11 mouse cellular contexts compared by ENCODE assay signal in the genomic region with DNA sequence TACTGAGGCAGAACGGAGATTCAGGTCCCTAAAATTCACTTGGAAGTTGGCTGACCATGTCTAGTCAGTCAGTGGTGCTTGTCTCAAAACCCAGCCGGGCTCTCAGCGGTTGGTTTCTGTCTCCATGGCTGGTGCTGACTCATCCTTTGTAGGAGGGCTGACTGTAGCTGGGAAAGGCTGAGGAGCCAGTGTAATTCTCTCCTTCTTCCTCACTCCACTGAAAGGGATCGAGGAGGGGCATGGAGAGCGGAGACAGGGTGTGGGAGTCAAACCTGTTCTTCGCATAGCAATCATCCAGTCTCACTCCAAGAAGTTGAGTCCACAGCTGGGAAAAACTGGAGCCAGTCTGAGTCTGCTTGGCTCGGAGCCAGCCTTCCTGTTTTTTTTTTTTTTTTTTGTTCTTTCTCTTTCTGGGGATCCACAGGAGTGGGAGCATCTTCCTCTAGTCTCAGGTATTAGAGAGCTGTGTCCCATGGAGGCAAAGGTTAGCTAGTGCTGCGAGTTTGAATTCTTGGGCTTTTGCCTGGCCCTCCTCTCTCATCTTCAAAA.
DNase-seq lines count a peak whose midpoint lies in the region; ATAC-seq and TF ChIP-seq lines count a peak whose summit lies in the region.
"Had no signal": no experiment of that assay in that cellular context is flagged by ENCODE, and none has a peak within 500 bp of the region (broad histone marks: within the 10 kb centered on the region; RNA-seq: fewer than 3 reads in every experiment).

No protein-coding gene starts in this region.

- H3K27ac ChIP-seq in intestine, postnatal 0 days (ENCODE audit: low read depth, low read length) = no peak overlapping the region
- H3K27ac ChIP-seq: limb, embryonic 12.5 days had no signal

- H3K4me2 ChIP-seq in intestine, postnatal 0 days (replicated peaks; ENCODE audit: low read depth) = no peak overlapping the region
- H3K4me2 ChIP-seq: limb, embryonic 12.5 days had no signal

- ATAC-seq in intestine, postnatal 0 days = no peak
- ATAC-seq: hindbrain, embryonic 16.5 days had no signal

- WGBS in intestine, postnatal 0 days = 66% methylated on average over 8 of the region's 8 CpGs

- DNase-seq in kidney, postnatal 10 days = peak; percentile 19
- no peak for DNase-seq in kidney, postnatal 25 days
- DNase-seq in 3134 (ENCODE audit: extremely low read depth, insufficient read length, low spot score) = peak; percentile 69
- DNase-seq in NIH3T3 (ENCODE audit: low read depth) = peak; percentile 88
- DNase-seq in frontal cortex, postnatal 36 days (ENCODE audit: low spot score in 2 of 2) = peak; percentile 70 to 75
- no peak for DNase-seq in embryo, embryonic 10 days (ENCODE audit: low spot score)
- DNase-seq in cerebellum, postnatal 14 days = no peak

- no peak for TF ChIP-seq CTCF in intestine, postnatal 0 days (IDR thresholded peaks at IDR 0.05; ENCODE audit: low read depth)

- H3K9ac ChIP-seq in intestine, postnatal 0 days (ENCODE audit: low read depth, low read length) = no peak overlapping the region
- H3K9ac ChIP-seq: limb, embryonic 12.5 days had no signal

- no peak overlapping the region for H3K4me3 ChIP-seq in intestine, postnatal 0 days (ENCODE audit: low read depth, low read length)
- H3K4me3 ChIP-seq: limb, embryonic 12.5 days; megakaryocyte, embryonic 14.5 days had no signal

- H3K27me3 ChIP-seq in intestine, postnatal 0 days (replicated peaks; ENCODE audit: control insufficient read depth, insufficient read depth, low read length) = peaks cover 5% of the 10 kb centered on the region; the same call in 1 of the 2 replicates
- H3K27me3 ChIP-seq: limb, embryonic 12.5 days had no signal

- no peaks in the 10 kb centered on the region for H3K36me3 ChIP-seq in intestine, postnatal 0 days (ENCODE audit: control insufficient read depth, insufficient read depth)
- H3K36me3 ChIP-seq: limb, embryonic 12.5 days had no signal

- no peaks in the 10 kb centered on the region for H3K9me3 ChIP-seq in intestine, postnatal 0 days (ENCODE audit: control insufficient read depth)
- H3K9me3 ChIP-seq: limb, embryonic 12.5 days; megakaryocyte, embryonic 14.5 days had no signal

- H3K4me1 ChIP-seq in intestine, postnatal 0 days (replicated peaks; ENCODE audit: control insufficient read depth, insufficient read depth, low read length) = no peaks in the 10 kb centered on the region
- H3K4me1 ChIP-seq: limb, embryonic 12.5 days had no signal

Comparison
In these comparisons a context has a peak if more than half of its experiments do, and no peak if none do; other contexts are left out.
1. DNase-seq: peak in kidney, postnatal 10 days (single experiment), 3134 (single experiment), NIH3T3 (single experiment) and frontal cortex, postnatal 36 days (2 of 2); none in kidney, postnatal 25 days (0 of 2), embryo, embryonic 10 days (single experiment) and cerebellum, postnatal 14 days (0 of 2).